Mouse (Mus musculus): Measurements from ENCODE around the gene Gm20219. TPM values are rescaled to one million over a fixed set of nuclear protein-coding genes. Genes with fewer than 3 reads are reported as not detected.

Gene Gm20219
- total RNA-seq, 1 experiment: 1.5 TPM

- Histone ChIP-seq H3K9ac (ENCODE audit: insufficient read depth, low read depth, low read length, poor library complexity, severe bottlenecking) (0 out of 2 replicates have a peak overlapping the region, but pooled peaks have one; percentile 30), H3K36me3 (ENCODE audit: control insufficient read depth, insufficient read depth, low read length, poor library complexity, severe bottlenecking) (no peaks in the 10 kb centered on the region), H3K4me3 (ENCODE audit: insufficient read depth in 1 of 2, low read depth in 1 of 2, low read length in 2 of 2, poor library complexity in 1 of 2, severe bottlenecking in 1 of 2) (peak overlapping the region in 1 of 2 experiments; percentile 48; a peak in 3 of 4 replicates), H3K9me3 (ENCODE audit: control insufficient read depth, insufficient read depth, low read depth, low read length) (no peaks in the 10 kb centered on the region), H3K27ac (ENCODE audit: insufficient read depth, low read depth, low read length, poor library complexity, severe bottlenecking) (no peak overlapping the region), H3K4me1 (ENCODE audit: control insufficient read depth in 2 of 2, insufficient read depth in 2 of 2, low read length in 2 of 2, poor library complexity in 1 of 2) (peaks cover 3 to 5% of the 10 kb centered on the region in 2 experiments; a peak in 2 of 4 replicates)
- in situ Hi-C loops (cut with MboI; ENCODE audit: low sequenced_read_pairs in 2 of 2, unreplicated experiment in 2 of 2): no loop called here
- no peak for DNase-seq (ENCODE audit: low read depth, low spot score)
- TF ChIP-seq CHD2 (IDR thresholded peaks at IDR 0.05; ENCODE audit: low read depth, low read length): no peak
- TF ChIP-seq ZC3H11A (IDR thresholded peaks at IDR 0.05; ENCODE audit: borderline replicate concordance, low read depth, low read length): no peak
- no peak for TF ChIP-seq MAFK (IDR thresholded peaks at IDR 0.05; ENCODE audit: insufficient read depth, low read depth, low read length)
- no peak for TF ChIP-seq ZNF384 (IDR thresholded peaks at IDR 0.05; ENCODE audit: low read depth, low read length)
- no peak for TF ChIP-seq HCFC1 (IDR thresholded peaks at IDR 0.05; ENCODE audit: borderline replicate concordance, insufficient read depth, low read length)
Observed at GRCm38 (mm10) chr17:56515690-56516410, 38.3 kb downstream of the Gm20219 start.

GRCm38 (mm10) chr17:56514916-56515315 lies 39.3 kb downstream of the Gm20219 start:
- no peak for DNase-seq (ENCODE audit: low read depth, low spot score)
- no peaks in the 10 kb centered on the region for H3K36me3 ChIP-seq (ENCODE audit: control insufficient read depth, insufficient read depth, low read length, poor library complexity, severe bottlenecking)
- no peak for TF ChIP-seq ZC3H11A (IDR thresholded peaks at IDR 0.05; ENCODE audit: borderline replicate concordance, low read depth, low read length)
- TF ChIP-seq CHD2 (IDR thresholded peaks at IDR 0.05; ENCODE audit: low read depth, low read length): no peak
- no peak for TF ChIP-seq HCFC1 (IDR thresholded peaks at IDR 0.05; ENCODE audit: borderline replicate concordance, insufficient read depth, low read length)
- TF ChIP-seq MAFK (IDR thresholded peaks at IDR 0.05; ENCODE audit: insufficient read depth, low read depth, low read length): no peak
- TF ChIP-seq ZNF384 (IDR thresholded peaks at IDR 0.05; ENCODE audit: low read depth, low read length): no peak
- no peak overlapping the region for H3K27ac ChIP-seq (ENCODE audit: insufficient read depth, low read depth, low read length, poor library complexity, severe bottlenecking)
- in situ Hi-C loops (cut with MboI; ENCODE audit: low sequenced_read_pairs in 2 of 2, unreplicated experiment in 2 of 2): no loop called here
- H3K4me3 ChIP-seq (ENCODE audit: insufficient read depth in 1 of 2, low read depth in 1 of 2, low read length in 2 of 2, poor library complexity in 1 of 2, severe bottlenecking in 1 of 2): no peak overlapping the region
- H3K9me3 ChIP-seq (ENCODE audit: control insufficient read depth, insufficient read depth, low read depth, low read length): no peaks in the 10 kb centered on the region
- peaks cover 3 to 5% of the 10 kb centered on the region in 2 experiments; a peak in 2 of 4 replicates for H3K4me1 ChIP-seq (ENCODE audit: control insufficient read depth in 2 of 2, insufficient read depth in 2 of 2, low read length in 2 of 2, poor library complexity in 1 of 2)
- no peak overlapping the region for H3K9ac ChIP-seq (ENCODE audit: insufficient read depth, low read depth, low read length, poor library complexity, severe bottlenecking)

- DNase-seq (ENCODE audit: low read depth, low spot score): no peak
Observed at GRCm38 (mm10) chr17:56514330-56514729, 39.9 kb downstream of the Gm20219 start.

DNA sequence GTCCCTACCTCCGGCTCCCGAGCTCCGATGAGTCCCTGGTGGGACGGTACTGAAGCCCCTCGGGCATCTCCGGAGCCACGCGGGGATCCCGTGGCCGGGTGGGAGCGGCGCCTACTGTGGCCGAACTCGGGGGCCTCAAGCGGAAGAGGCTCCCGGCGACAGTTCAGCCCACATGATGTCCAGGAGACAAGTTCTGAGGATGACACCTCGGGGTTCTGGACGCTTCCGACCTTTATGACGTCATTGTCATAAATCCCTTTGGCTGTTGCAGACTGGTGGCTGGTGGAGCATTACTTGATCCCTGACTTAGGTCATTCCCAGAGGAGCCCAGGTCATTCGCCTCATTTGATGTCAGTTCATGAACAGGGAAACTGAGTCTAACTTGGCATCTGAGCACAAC lies 41.9 kb downstream of the Gm20219 start, which contains the start of gene Znrf4:
Znrf4 (minus strand) TSS at position 122 of the 400 bp plus-strand sequence.
- DNase-seq (ENCODE audit: low read depth, low spot score): no peak
- Histone ChIP-seq H3K9me3 (ENCODE audit: control insufficient read depth, insufficient read depth, low read depth, low read length) (no peaks in the 10 kb centered on the region), H3K27ac (ENCODE audit: insufficient read depth, low read depth, low read length, poor library complexity, severe bottlenecking) (no peak within 1 kb of the TSS), H3K4me1 (ENCODE audit: control insufficient read depth in 2 of 2, insufficient read depth in 2 of 2, low read length in 2 of 2, poor library complexity in 1 of 2) (peaks cover 3 to 5% of the 10 kb centered on the region in 2 experiments; a peak in 3 of 4 replicates), H3K36me3 (ENCODE audit: control insufficient read depth, insufficient read depth, low read length, poor library complexity, severe bottlenecking) (no peaks in the 10 kb centered on the region), H3K9ac (ENCODE audit: insufficient read depth, low read depth, low read length, poor library complexity, severe bottlenecking) (peak within 1 kb of the TSS; percentile 23), H3K4me3 (ENCODE audit: insufficient read depth in 1 of 2, low read depth in 1 of 2, low read length in 2 of 2, poor library complexity in 1 of 2, severe bottlenecking in 1 of 2) (peak within 1 kb of the TSS; percentile 52 to 56; a peak in 3 of 4 replicates)
- TF ChIP-seq HCFC1 (IDR thresholded peaks at IDR 0.05; ENCODE audit: borderline replicate concordance, insufficient read depth, low read length) (no peak), MAFK (IDR thresholded peaks at IDR 0.05; ENCODE audit: insufficient read depth, low read depth, low read length) (no peak), ZNF384 (IDR thresholded peaks at IDR 0.05; ENCODE audit: low read depth, low read length) (no peak), CHD2 (IDR thresholded peaks at IDR 0.05; ENCODE audit: low read depth, low read length) (no peak), ZC3H11A (IDR thresholded peaks at IDR 0.05; ENCODE audit: borderline replicate concordance, low read depth, low read length) (no peak)
- in situ Hi-C loops (cut with MboI; ENCODE audit: low sequenced_read_pairs in 2 of 2, unreplicated experiment in 2 of 2): no loop called here

More at GRCm38 (mm10) chr17:56514330-56514729, 39.9 kb downstream of the Gm20219 start:
- no peak overlapping the region for H3K27ac ChIP-seq (ENCODE audit: insufficient read depth, low read depth, low read length, poor library complexity, severe bottlenecking)
- peaks cover 3 to 5% of the 10 kb centered on the region in 2 experiments; a peak in 3 of 4 replicates for H3K4me1 ChIP-seq (ENCODE audit: control insufficient read depth in 2 of 2, insufficient read depth in 2 of 2, low read length in 2 of 2, poor library complexity in 1 of 2)
- no peaks in the 10 kb centered on the region for H3K36me3 ChIP-seq (ENCODE audit: control insufficient read depth, insufficient read depth, low read length, poor library complexity, severe bottlenecking)
- in situ Hi-C loops (cut with MboI; ENCODE audit: low sequenced_read_pairs in 2 of 2, unreplicated experiment in 2 of 2): no loop called here
- TF ChIP-seq ZNF384 (IDR thresholded peaks at IDR 0.05; ENCODE audit: low read depth, low read length) (no peak), MAFK (IDR thresholded peaks at IDR 0.05; ENCODE audit: insufficient read depth, low read depth, low read length) (no peak)
- no peaks in the 10 kb centered on the region for H3K9me3 ChIP-seq (ENCODE audit: control insufficient read depth, insufficient read depth, low read depth, low read length)
- H3K4me3 ChIP-seq (ENCODE audit: insufficient read depth in 1 of 2, low read depth in 1 of 2, low read length in 2 of 2, poor library complexity in 1 of 2, severe bottlenecking in 1 of 2): no peak overlapping the region
- no peak overlapping the region for H3K9ac ChIP-seq (ENCODE audit: insufficient read depth, low read depth, low read length, poor library complexity, severe bottlenecking)
